In the genomic region with DNA sequence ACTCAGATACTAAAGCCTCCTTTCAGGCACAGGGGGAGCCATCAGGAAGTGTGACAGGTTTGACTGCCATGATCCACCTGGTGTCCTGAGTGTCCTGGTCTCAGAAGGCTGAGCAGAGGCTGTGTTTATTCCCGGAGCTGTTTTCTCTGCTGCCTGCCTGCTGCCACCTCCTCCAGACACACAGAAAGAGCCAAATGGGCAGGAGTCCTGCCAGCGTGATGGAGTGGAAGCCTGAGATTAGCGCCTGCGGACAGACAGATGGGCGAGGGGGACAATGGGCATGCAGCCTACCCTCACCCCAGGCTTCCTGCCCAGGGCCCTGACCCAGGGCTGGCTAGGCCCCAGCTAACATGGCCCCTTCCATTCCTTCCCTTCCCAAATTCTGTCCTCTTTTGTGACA, we compare ENCODE assay signal across 18 mouse cellular contexts.
DNase-seq lines count a peak whose midpoint lies in the region; ATAC-seq lines count a peak whose summit lies in the region.
"Had no signal": no experiment of that assay in that cellular context is flagged by ENCODE, and none has a peak within 500 bp of the region (broad histone marks: within the 10 kb centered on the region; RNA-seq: fewer than 3 reads in every experiment).

No protein-coding gene starts in this region.

- peak; percentile 34 for DNase-seq in forebrain, embryonic 14.5 days (ENCODE audit: low spot score)
- peak; percentile 30 for DNase-seq in retina, postnatal 1 day
- no peak for DNase-seq in retina, embryonic 14.5 days (ENCODE audit: low spot score)
- DNase-seq in cerebellum, postnatal 25 days: peak; percentile 67 to 79
- DNase-seq in right cerebral cortex, postnatal 4 days: no peak
- DNase-seq in layer of hippocampus, postnatal 14 days (ENCODE audit: low spot score in 2 of 2): no peak
- DNase-seq in frontal cortex, postnatal 25 days (ENCODE audit: low spot score in 2 of 2): no peak
- DNase-seq: gastrocnemius, postnatal 14 days; heart, postnatal 14 days; kidney, postnatal 4 days; lung, adult 2 months; thymus, postnatal 14 days had no signal

- 0 out of 2 replicates have a peak overlapping the region, but pooled peaks have one; percentile 11 for H3K27ac ChIP-seq in forebrain, embryonic 14.5 days (ENCODE audit: low read depth, low read length)
- no peak overlapping the region for H3K27ac ChIP-seq in forebrain, embryonic 12.5 days
- H3K27ac ChIP-seq: embryonic facial prominence, embryonic 12.5 days; heart, embryonic 10.5 days; intestine, embryonic 15.5 days; macrophage; midbrain, embryonic 15.5 days had no signal

- no peaks in the 10 kb centered on the region for H3K36me3 ChIP-seq in forebrain, embryonic 14.5 days (ENCODE audit: control insufficient read depth, insufficient read depth, low read length)
- H3K36me3 ChIP-seq in forebrain, embryonic 12.5 days (replicated peaks): no peaks in the 10 kb centered on the region
- H3K36me3 ChIP-seq: embryonic facial prominence, embryonic 12.5 days; heart, embryonic 10.5 days; intestine, embryonic 15.5 days; midbrain, embryonic 15.5 days had no signal

- no peak overlapping the region for H3K4me3 ChIP-seq in forebrain, embryonic 14.5 days (ENCODE audit: low read depth, low read length)
- no peak overlapping the region for H3K4me3 ChIP-seq in forebrain, embryonic 12.5 days (replicated peaks)
- H3K4me3 ChIP-seq: embryonic facial prominence, embryonic 12.5 days; heart, embryonic 10.5 days; intestine, embryonic 15.5 days; midbrain, embryonic 15.5 days had no signal

- 64% methylated on average over 5 of the region's 5 CpGs for WGBS in forebrain, embryonic 14.5 days
- WGBS in forebrain, embryonic 12.5 days: 74% methylated on average over 5 of the region's 5 CpGs

- no peaks in the 10 kb centered on the region for H3K9me3 ChIP-seq in forebrain, embryonic 14.5 days (replicated peaks; ENCODE audit: control insufficient read depth, low read length)
- no peaks in the 10 kb centered on the region for H3K9me3 ChIP-seq in forebrain, embryonic 12.5 days
- H3K9me3 ChIP-seq: embryonic facial prominence, embryonic 12.5 days; heart, embryonic 10.5 days; intestine, embryonic 15.5 days; midbrain, embryonic 15.5 days had no signal

- ATAC-seq in forebrain, embryonic 14.5 days: no peak
- no peak for ATAC-seq in forebrain, embryonic 12.5 days (ENCODE audit: low FRiP score)
- ATAC-seq: intestine, embryonic 15.5 days; midbrain, embryonic 15.5 days had no signal

- no peaks in the 10 kb centered on the region for H3K27me3 ChIP-seq in forebrain, embryonic 14.5 days (replicated peaks; ENCODE audit: control insufficient read depth, insufficient read depth, low read length)
- H3K27me3 ChIP-seq in forebrain, embryonic 12.5 days: peaks cover 38% of the 10 kb centered on the region
- H3K27me3 ChIP-seq: midbrain, embryonic 15.5 days had no signal

- H3K4me2 ChIP-seq in forebrain, embryonic 14.5 days (ENCODE audit: low read length): no peak overlapping the region
- no peak overlapping the region for H3K4me2 ChIP-seq in forebrain, embryonic 12.5 days
- H3K4me2 ChIP-seq: embryonic facial prominence, embryonic 12.5 days; intestine, embryonic 15.5 days; midbrain, embryonic 15.5 days had no signal

- no peak overlapping the region for H3K9ac ChIP-seq in forebrain, embryonic 14.5 days (ENCODE audit: low read length)
- no peak overlapping the region for H3K9ac ChIP-seq in forebrain, embryonic 12.5 days
- H3K9ac ChIP-seq: embryonic facial prominence, embryonic 12.5 days; intestine, embryonic 15.5 days; midbrain, embryonic 15.5 days had no signal

- peaks cover 19% of the 10 kb centered on the region for H3K4me1 ChIP-seq in forebrain, embryonic 14.5 days (ENCODE audit: control insufficient read depth, insufficient read depth, low read length)
- peaks cover 28% of the 10 kb centered on the region for H3K4me1 ChIP-seq in forebrain, embryonic 12.5 days

Comparison
In these comparisons a context has a peak if more than half of its experiments do, and no peak if none do; other contexts are left out.
1. DNase-seq: peak in forebrain, embryonic 14.5 days (single experiment), retina, postnatal 1 day (single experiment) and cerebellum, postnatal 25 days (2 of 2); none in retina, embryonic 14.5 days (single experiment), right cerebral cortex, postnatal 4 days (single experiment), layer of hippocampus, postnatal 14 days (0 of 2) and frontal cortex, postnatal 25 days (0 of 2).